Mouse (Mus musculus) liver, adult 10 weeks (tissue): ENCODE data around the gene Add3. TPM values are rescaled to one million over a fixed set of nuclear protein-coding genes. Genes with fewer than 3 reads are reported as not detected.

ENCODE experiments used
- polyA plus RNA-seq: library from polyadenylated mRNA; stranded (reverse); fragments of 350-450 nt; fragmentation: Illumina TruSeq; extraction: RNeasy Lipid Tissue Mini Kit (QIAGEN cat#74804); gene quantifications from one replicate; pipeline ENCODE4 v1.2.3, GENCODE M21; 2014; ENCODE audit warnings: low read depth, low replicate concordance

Gene Add3
- 10.3 TPM for polyA plus RNA-seq

GRCm38 (mm10) chr19:53140044-53140803 lies at the start of gene Add3:
Gene Add3 (plus strand): TSS chr19:53140443.

Other genes with a start within 250 kb of the Add3 start
- gene Xpnpep1, start 100.2 kb upstream of the Add3 start, polyA plus RNA-seq: 8.4 TPM
- 18.9 TPM for gene Mxi1, start 170.1 kb downstream of the Add3 start, polyA plus RNA-seq
- not detected for gene Gm10197, start 231.3 kb downstream of the Add3 start, polyA plus RNA-seq